Mouse (Mus musculus) heart, adult 10 weeks (tissue): ENCODE measurements around the gene Gm16427. TPM values are rescaled to one million over a fixed set of nuclear protein-coding genes. Genes with fewer than 3 reads are reported as not detected.

Experiments used
- polyA plus RNA-seq: library from polyadenylated mRNA; stranded (reverse); fragments of 350-450 nt; fragmentation: Illumina TruSeq; extraction: RNeasy Lipid Tissue Mini Kit (QIAGEN cat#74804); gene quantifications from one replicate; pipeline ENCODE4 v1.2.3, GENCODE M21; 2014; ENCODE audit warnings: low read depth, low replicate concordance

The Gm16427 gene
- not detected for polyA plus RNA-seq

GRCm38 (mm10) chr5:93540100-93540499 lies at the start of gene Gm16427:
Gene Gm16427 (minus strand): TSS chr5:93540200.

Other genes starting within 250 kb of the Gm16427 start
- gene C87414, start 131.4 kb upstream of the Gm16427 start, polyA plus RNA-seq = not detected